Mouse (Mus musculus): Measurements from ENCODE around the gene Unc13a. TPM values are rescaled to one million over a fixed set of nuclear protein-coding genes. Genes with fewer than 3 reads are reported as not detected.
A peak's percentile ranks its signal among the peaks of the same experiment; 100 is the strongest.

Gene Unc13a
- polyA plus RNA-seq, 1 experiment = 0.54 TPM

- H3K4me1 ChIP-seq (ENCODE audit: control insufficient read depth, insufficient read depth, insufficient read length) = peaks cover 30% of the 10 kb centered on the region
- no peak overlapping the region for H3K4me3 ChIP-seq (ENCODE audit: extremely low read depth, insufficient read depth, insufficient read length)
- H3K27ac ChIP-seq (ENCODE audit: insufficient read depth, low read length) = no peak overlapping the region
- WGBS = 87% methylated on average over 5 of the region's 5 CpGs
- H3K36me3 ChIP-seq (ENCODE audit: control insufficient read depth, insufficient read depth, low read length) = no peaks in the 10 kb centered on the region
- DNase-seq (ENCODE audit: low read depth in 1 of 2, low spot score in 2 of 2) = no peak
- H3K27me3 ChIP-seq (ENCODE audit: control insufficient read depth, insufficient read depth, low read length) = no peaks in the 10 kb centered on the region
- TF ChIP-seq CTCF (IDR thresholded peaks at IDR 0.05; ENCODE audit: extremely low read depth, insufficient read depth, insufficient read length, insufficient replicate concordance) (no peak), POLR2A (IDR thresholded peaks at IDR 0.05; ENCODE audit: low read depth, low read length) (no peak)
Measured at GRCm38 (mm10) chr8:71667256-71667655, 4.3 kb downstream of the Unc13a start.

DNA sequence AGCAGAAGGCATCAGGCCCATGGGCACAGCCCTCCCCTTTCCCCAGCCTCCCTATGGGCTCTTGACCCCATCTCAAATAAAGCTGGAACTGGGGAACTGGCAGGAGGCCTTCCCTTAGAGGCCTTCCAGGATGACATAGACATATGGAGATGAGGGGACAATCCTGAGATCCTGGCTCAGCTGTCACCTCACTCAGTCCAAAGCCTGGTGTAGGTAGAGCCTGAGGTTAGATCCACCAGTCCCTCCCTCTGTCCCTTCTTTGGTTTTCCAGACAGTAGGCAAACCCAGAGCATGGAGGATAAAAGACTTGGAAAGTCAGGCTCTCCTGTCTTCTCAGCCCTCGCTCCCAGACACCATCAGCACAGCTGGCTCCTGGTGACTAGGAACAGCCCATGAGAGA, 4.7 kb downstream of the Unc13a start:
- Histone ChIP-seq H3K27me3 (ENCODE audit: control insufficient read depth, insufficient read depth, low read length) (no peaks in the 10 kb centered on the region), H3K4me3 (ENCODE audit: extremely low read depth, insufficient read depth, insufficient read length) (no peak overlapping the region), H3K27ac (ENCODE audit: insufficient read depth, low read length) (no peak overlapping the region), H3K4me1 (ENCODE audit: control insufficient read depth, insufficient read depth, insufficient read length) (peaks cover 30% of the 10 kb centered on the region), H3K36me3 (ENCODE audit: control insufficient read depth, insufficient read depth, low read length) (no peaks in the 10 kb centered on the region)
- no peak for DNase-seq (ENCODE audit: low read depth in 1 of 2, low spot score in 2 of 2)
- 80% methylated on average over 1 of the region's 1 CpGs for WGBS
- TF ChIP-seq POLR2A (IDR thresholded peaks at IDR 0.05; ENCODE audit: low read depth, low read length) (no peak), CTCF (IDR thresholded peaks at IDR 0.05; ENCODE audit: extremely low read depth, insufficient read depth, insufficient read length, insufficient replicate concordance) (no peak)

DNA sequence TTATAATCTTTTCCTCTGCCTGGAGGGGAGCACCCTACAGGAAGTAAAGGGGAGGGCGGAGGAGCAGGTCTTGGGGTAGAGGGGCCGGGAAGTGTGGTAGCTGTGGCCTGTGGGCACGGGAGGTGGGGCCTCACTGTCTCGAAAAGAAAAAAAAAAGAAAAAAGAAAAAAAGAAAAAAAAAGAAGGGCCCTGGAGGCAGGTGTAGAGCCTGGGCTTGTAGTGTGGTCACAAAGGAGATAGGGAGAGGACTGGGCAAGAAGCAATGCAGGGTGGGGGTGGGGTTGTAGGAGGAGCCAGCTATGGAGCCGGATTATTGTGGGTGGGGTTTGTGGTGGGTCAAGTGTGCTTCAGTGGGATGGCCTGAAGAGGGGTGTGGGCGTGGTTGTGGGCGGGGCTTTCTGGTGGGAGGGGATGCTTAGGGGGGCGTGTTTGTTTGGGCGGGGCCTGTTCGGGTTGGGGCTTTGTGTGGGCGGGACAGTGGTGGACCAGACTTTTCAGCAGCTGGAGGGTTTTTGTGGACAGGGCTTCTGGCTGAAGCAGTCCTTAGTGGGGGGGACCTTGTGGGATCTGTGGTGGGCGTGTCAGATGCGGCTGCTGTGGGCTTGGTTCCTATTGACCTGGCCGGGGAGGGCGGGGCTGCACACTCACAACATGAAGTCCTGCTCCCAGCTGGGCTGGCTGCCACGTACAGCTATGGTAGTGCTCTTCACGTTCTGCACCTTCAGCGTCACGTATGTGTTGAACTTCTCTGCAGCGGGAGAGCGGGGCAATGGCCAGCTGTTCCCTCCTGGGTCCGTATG, 6.0 kb downstream of the Unc13a start:
- Histone ChIP-seq H3K27me3 (ENCODE audit: control insufficient read depth, insufficient read depth, low read length) (no peaks in the 10 kb centered on the region), H3K27ac (ENCODE audit: insufficient read depth, low read length) (no peak overlapping the region), H3K4me3 (ENCODE audit: extremely low read depth, insufficient read depth, insufficient read length) (no peak overlapping the region), H3K36me3 (ENCODE audit: control insufficient read depth, insufficient read depth, low read length) (no peaks in the 10 kb centered on the region), H3K4me1 (ENCODE audit: control insufficient read depth, insufficient read depth, insufficient read length) (peaks cover 21% of the 10 kb centered on the region; the same call in 1 of the 2 replicates)
- WGBS = 3% methylated on average over 22 of the region's 22 CpGs
- no peak for TF ChIP-seq POLR2A (IDR thresholded peaks at IDR 0.05; ENCODE audit: low read depth, low read length)
- no peak for TF ChIP-seq CTCF (IDR thresholded peaks at IDR 0.05; ENCODE audit: extremely low read depth, insufficient read depth, insufficient read length, insufficient replicate concordance)
- DNase-seq (ENCODE audit: low read depth in 1 of 2, low spot score in 2 of 2) = peak in 1 of 2 experiments; percentile 48

DNA sequence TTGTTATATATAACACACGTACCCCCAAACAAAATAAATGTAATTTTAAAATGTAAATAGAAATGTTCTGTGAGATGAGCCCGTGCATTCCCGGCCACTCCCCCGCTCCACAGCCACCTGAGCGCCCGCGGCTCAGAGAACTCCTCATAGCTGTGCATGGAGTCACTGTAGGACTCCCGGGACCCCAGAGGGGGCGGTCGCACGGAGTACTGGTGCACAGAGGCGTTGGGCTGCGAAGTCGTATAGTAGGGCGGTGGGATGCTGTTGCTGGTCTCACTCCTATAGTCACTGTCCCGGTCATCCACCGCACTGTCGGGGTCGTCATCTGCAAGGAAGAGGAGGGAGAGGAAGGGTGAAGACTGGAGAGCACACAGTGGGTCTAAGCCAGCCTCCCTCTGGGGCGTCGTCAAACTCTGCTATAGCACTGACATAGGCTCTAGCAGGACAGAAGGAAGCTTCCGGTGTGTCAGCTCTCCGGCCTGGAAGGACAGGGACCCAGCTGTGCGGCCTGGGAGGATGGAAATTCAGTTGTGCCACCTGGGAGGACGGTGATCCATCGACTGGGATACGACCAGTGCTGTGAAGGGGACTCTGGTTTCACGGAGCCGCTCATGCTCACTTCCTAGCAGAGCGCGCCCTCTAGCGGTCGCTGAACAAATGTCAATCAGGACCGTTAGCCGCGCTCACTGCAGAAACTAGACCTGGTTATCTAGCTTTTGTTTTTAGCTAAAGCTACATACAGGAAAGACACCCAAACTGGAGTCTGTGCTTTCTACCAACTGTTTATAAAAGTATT, 11.0 kb downstream of the Unc13a start:
- no peaks in the 10 kb centered on the region for H3K36me3 ChIP-seq (ENCODE audit: control insufficient read depth, insufficient read depth, low read length)
- H3K4me1 ChIP-seq (ENCODE audit: control insufficient read depth, insufficient read depth, insufficient read length) = 0 out of 2 replicates have a peak, but pooled peaks cover 2% of the 10 kb centered on the region
- TF ChIP-seq CTCF (IDR thresholded peaks at IDR 0.05; ENCODE audit: extremely low read depth, insufficient read depth, insufficient read length, insufficient replicate concordance) (peak; percentile 91), POLR2A (IDR thresholded peaks at IDR 0.05; ENCODE audit: low read depth, low read length) (no peak)
- no peak overlapping the region for H3K4me3 ChIP-seq (ENCODE audit: extremely low read depth, insufficient read depth, insufficient read length)
- 22% methylated on average over 36 of the region's 36 CpGs for WGBS
- no peaks in the 10 kb centered on the region for H3K27me3 ChIP-seq (ENCODE audit: control insufficient read depth, insufficient read depth, low read length)
- no peak overlapping the region for H3K27ac ChIP-seq (ENCODE audit: insufficient read depth, low read length)
- DNase-seq (ENCODE audit: low read depth in 1 of 2, low spot score in 2 of 2) = peak; percentile 54 to 81

DNA sequence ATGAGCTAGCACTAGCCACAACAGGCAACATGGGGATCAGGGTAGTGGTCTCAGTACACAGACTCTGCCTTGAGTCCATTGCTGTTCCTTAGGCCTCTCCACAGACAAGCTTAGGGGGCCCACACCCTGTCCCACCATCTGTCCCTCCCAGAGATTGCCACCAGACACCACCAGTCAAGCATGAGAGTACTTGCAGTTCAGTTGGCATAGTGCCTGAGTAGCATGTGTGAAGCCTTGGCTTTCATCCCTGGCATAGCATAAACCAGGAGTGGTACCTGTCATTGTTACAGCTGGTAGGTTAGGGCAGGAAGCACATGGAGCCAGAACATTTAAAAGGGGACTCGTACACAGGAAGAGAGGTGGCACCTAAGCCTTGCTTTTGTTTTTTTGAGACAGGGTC, 11.8 kb downstream of the Unc13a start:
- no peak for DNase-seq (ENCODE audit: low read depth in 1 of 2, low spot score in 2 of 2)
- Histone ChIP-seq H3K4me3 (ENCODE audit: extremely low read depth, insufficient read depth, insufficient read length) (no peak overlapping the region), H3K27me3 (ENCODE audit: control insufficient read depth, insufficient read depth, low read length) (no peaks in the 10 kb centered on the region), H3K36me3 (ENCODE audit: control insufficient read depth, insufficient read depth, low read length) (no peaks in the 10 kb centered on the region), H3K27ac (ENCODE audit: insufficient read depth, low read length) (no peak overlapping the region), H3K4me1 (ENCODE audit: control insufficient read depth, insufficient read depth, insufficient read length) (peaks cover 2% of the 10 kb centered on the region; the same call in 1 of the 2 replicates)
- TF ChIP-seq POLR2A (IDR thresholded peaks at IDR 0.05; ENCODE audit: low read depth, low read length) (no peak), CTCF (IDR thresholded peaks at IDR 0.05; ENCODE audit: extremely low read depth, insufficient read depth, insufficient read length, insufficient replicate concordance) (no peak)
- WGBS = 64% methylated on average over 1 of the region's 1 CpGs

DNA sequence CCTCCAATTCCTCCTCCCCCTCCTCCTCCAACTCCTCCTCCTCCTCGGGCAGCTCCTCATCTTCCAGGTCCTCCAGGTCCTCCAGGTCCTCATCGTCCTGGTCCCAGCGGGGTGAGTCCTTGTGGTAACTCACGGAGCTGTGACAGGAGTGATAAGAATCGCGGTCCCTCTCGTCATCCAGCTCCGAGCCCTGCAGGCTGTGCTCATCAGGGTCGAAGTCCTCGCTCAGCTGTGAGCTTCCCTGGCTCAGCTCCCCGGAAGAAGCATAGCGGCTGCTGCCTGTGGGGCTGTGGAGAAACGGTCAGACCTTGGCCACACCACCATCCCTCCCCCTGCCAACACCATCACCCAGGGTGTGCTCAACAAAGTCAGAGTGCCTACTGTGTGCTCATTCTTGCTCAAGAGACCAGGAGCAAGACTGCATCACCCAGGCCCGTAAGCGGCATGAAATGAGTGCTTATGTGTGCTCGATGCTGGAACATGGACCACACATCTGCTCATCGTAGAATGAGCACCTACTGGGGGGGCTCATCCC, 13.0 kb downstream of the Unc13a start:
- Histone ChIP-seq H3K27me3 (ENCODE audit: control insufficient read depth, insufficient read depth, low read length) (no peaks in the 10 kb centered on the region), H3K4me3 (ENCODE audit: extremely low read depth, insufficient read depth, insufficient read length) (no peak overlapping the region), H3K4me1 (ENCODE audit: control insufficient read depth, insufficient read depth, insufficient read length) (peaks cover 4% of the 10 kb centered on the region; the same call in 1 of the 2 replicates), H3K36me3 (ENCODE audit: control insufficient read depth, insufficient read depth, low read length) (no peaks in the 10 kb centered on the region), H3K27ac (ENCODE audit: insufficient read depth, low read length) (no peak overlapping the region)
- DNase-seq (ENCODE audit: low read depth in 1 of 2, low spot score in 2 of 2) = no peak
- 31% methylated on average over 17 of the region's 17 CpGs for WGBS
- TF ChIP-seq CTCF (IDR thresholded peaks at IDR 0.05; ENCODE audit: extremely low read depth, insufficient read depth, insufficient read length, insufficient replicate concordance) (no peak), POLR2A (IDR thresholded peaks at IDR 0.05; ENCODE audit: low read depth, low read length) (no peak)
